Mouse (Mus musculus) heart, embryonic 12.5 days (tissue): ENCODE measurements around the gene Ralbp1. TPM values are rescaled to one million over a fixed set of nuclear protein-coding genes. Genes with fewer than 3 reads are reported as not detected.

ENCODE experiments used
- ATAC-seq: fragments of 200-750 bp; cut with Nextera tagmentation; 2 replicates; pipeline ENCODE4 v1.8.0; 2017; ENCODE audit warnings: moderate TSS enrichment, moderate library complexity; ENCODE audit not compliant: insufficient number of reproducible peaks, low FRiP score
- H3K27ac ChIP-seq: fragments of 300-500 bp; sonication (generic); 2 replicates; pipeline ENCODE4 v1.5.1; 2016; ENCODE audit warnings: mild to moderate bottlenecking, moderate library complexity; ENCODE audit not compliant: poor library complexity, severe bottlenecking
- H3K27me3 ChIP-seq: fragments of 300-500 bp; sonication (generic); replicated peaks from 2 replicates; pipeline ENCODE4 v1.6.1; 2016; ENCODE audit warnings: mild to moderate bottlenecking, moderate library complexity
- H3K36me3 ChIP-seq: fragments of 300-500 bp; sonication (generic); 2 replicates; pipeline ENCODE4 v1.6.1; 2016; ENCODE audit warnings: mild to moderate bottlenecking, moderate library complexity
- H3K4me1 ChIP-seq: fragments of 300-500 bp; sonication (generic); replicated peaks from 2 replicates; pipeline ENCODE4 v1.6.1; 2016; ENCODE audit warnings: mild to moderate bottlenecking
- H3K4me2 ChIP-seq: fragments of 300-500 bp; sonication (generic); 2 replicates; pipeline ENCODE4 v1.6.1; 2016; ENCODE audit warnings: mild to moderate bottlenecking, moderate library complexity
- H3K4me3 ChIP-seq: fragments of 300-500 bp; sonication (generic); 2 replicates; pipeline ENCODE4 v1.5.1; 2016; ENCODE audit warnings: mild to moderate bottlenecking
- H3K9ac ChIP-seq: fragments of 300-500 bp; sonication (generic); 2 replicates; pipeline ENCODE4 v1.6.1; 2016; ENCODE audit warnings: mild to moderate bottlenecking, moderate library complexity
- H3K9me3 ChIP-seq: fragments of 300-500 bp; sonication (generic); replicated peaks from 2 replicates; pipeline ENCODE4 v1.6.1; 2016; ENCODE audit warnings: mild to moderate bottlenecking, moderate library complexity
- WGBS: fragments of 180-500 bp; shearing (Covaris S2); methylation state at CpG from one replicate; pipeline ENCODE4 v1.1.7; 2016; 5-methylcytosine and 5-hydroxymethylcytosine counted together
- polyA plus RNA-seq: library from polyadenylated mRNA; unstranded; fragments of >200 nt; fragmentation: Nextera tagmentation; extraction: Ambion mirVana; gene quantifications from 2 replicates; pipeline ENCODE4 v1.2.1, GENCODE M21; 2016

Ralbp1 gene
- 40.9 and 41.1 TPM in 2 replicates for polyA plus RNA-seq

DNA sequence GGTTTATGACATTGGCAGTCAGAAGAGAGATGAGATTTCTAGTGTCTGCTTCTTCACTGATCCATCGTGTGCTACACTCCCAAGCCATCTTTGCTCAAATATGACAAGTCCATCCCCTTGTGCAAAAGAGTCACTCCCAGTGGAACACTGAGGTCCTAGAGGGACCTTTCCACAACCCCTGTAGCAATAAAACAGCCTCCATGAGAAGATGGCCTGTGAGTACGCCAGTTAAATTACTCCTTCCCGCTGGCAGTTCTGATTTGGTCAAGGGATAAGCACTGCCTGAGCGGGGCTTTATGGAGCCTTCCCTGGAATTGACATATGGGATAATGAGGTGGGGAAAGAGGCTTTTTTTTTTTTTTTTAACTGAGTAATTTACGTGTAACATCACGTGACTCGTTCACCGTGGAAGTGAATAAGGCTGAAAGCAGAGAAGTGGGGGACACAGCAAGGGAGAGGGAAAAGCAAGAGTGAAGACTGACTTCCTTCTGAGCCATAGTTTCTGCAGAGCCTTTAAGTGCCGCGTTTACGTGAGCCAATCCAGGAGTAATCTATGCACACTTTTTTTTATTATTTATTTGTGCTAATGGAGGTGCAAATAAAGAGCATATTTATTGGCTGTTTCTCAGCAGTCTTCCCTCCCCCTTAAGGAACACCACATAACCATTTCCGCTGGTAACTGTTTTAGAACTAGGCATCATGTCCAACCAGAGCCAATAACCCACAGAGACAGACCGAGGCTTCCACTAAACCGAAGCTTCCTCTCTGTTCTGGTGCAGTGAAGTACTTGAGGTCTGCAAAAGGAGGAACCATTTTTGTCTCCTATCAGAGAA lies at the start of gene Ralbp1:
Gene Ralbp1, minus strand, starts transcription at position 102 of the 833 bp plus-strand sequence.
- WGBS = 10% methylated on average over 14 of the region's 14 CpGs
- no peak for ATAC-seq

DNA sequence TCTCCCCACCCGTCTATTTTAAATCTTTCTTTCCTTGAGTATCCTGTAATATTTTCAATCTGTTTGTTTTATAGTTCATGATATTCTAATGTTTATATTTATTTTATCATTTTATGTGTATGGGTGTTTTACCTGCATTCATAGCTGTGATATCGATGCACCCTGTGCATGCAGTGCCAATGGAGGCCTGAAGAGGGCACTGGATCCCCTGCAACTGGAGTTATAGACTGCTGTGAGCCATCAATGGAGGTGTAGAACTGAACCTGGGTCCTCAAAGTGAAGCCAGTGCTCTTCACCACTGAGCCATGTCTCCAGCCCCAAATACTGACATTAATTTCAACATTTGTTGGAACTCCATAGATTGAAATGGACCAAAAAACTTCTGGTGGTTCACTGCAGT lies 48.1 kb upstream of the Ralbp1 start:
- Histone ChIP-seq H3K27me3 (no peaks in the 10 kb centered on the region), H3K4me3 (no peak overlapping the region), H3K9me3 (peaks cover 5% of the 10 kb centered on the region; the same call in 1 of the 2 replicates), H3K4me2 (no peak overlapping the region), H3K4me1 (peaks cover 11% of the 10 kb centered on the region), H3K9ac (no peak overlapping the region), H3K36me3 (peaks cover 56% of the 10 kb centered on the region), H3K27ac (no peak overlapping the region)
- 92% methylated on average over 2 of the region's 2 CpGs for WGBS
- no peak for ATAC-seq

More for the DNA sequence above, at the start of gene Ralbp1:
- Histone ChIP-seq H3K36me3 (no peaks in the 10 kb centered on the region), H3K4me1 (peaks cover 21% of the 10 kb centered on the region), H3K9ac (peak within 1 kb of the TSS; percentile 89), H3K4me3 (peak within 1 kb of the TSS; percentile 85), H3K9me3 (no peaks in the 10 kb centered on the region), H3K4me2 (peak within 1 kb of the TSS; percentile 94), H3K27ac (peak within 1 kb of the TSS; percentile 92), H3K27me3 (no peaks in the 10 kb centered on the region)

DNA sequence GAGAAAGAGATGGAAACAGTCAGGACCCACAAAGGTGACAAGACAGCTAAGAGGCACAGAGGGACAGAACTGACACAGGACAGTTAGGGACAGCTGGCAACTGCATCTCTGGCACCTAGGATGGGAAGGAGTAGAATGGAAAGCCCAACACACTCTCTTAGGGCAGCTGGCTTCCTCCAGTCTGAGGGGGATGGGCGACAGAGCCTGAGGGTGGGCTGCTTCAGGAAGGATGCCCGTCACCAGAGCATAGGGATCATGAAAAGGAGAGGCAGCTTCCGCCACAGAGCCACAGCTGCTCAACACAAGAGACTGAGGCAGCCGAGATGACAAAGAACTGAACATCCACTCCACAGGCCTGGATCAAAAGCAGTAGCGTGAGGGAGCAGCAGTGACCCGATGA lies 45.9 kb upstream of the Ralbp1 start:
- ATAC-seq = no peak
- no peaks in the 10 kb centered on the region for H3K27me3 ChIP-seq
- WGBS = 72% methylated on average over 6 of the region's 6 CpGs
- peaks cover 58% of the 10 kb centered on the region for H3K36me3 ChIP-seq
- H3K27ac ChIP-seq = no peak overlapping the region
- no peak overlapping the region for H3K9ac ChIP-seq
- no peak overlapping the region for H3K4me3 ChIP-seq
- peaks cover 5% of the 10 kb centered on the region; the same call in 1 of the 2 replicates for H3K9me3 ChIP-seq
- peaks cover 8% of the 10 kb centered on the region for H3K4me1 ChIP-seq
- no peak overlapping the region for H3K4me2 ChIP-seq

- H3K4me2 ChIP-seq = no peak overlapping the region
- H3K27me3 ChIP-seq = no peaks in the 10 kb centered on the region
- H3K9ac ChIP-seq = no peak overlapping the region
- 75% methylated on average over 6 of the region's 6 CpGs for WGBS
- peaks cover 58% of the 10 kb centered on the region for H3K36me3 ChIP-seq
- peaks cover 8% of the 10 kb centered on the region for H3K4me1 ChIP-seq
- peaks cover 5% of the 10 kb centered on the region; the same call in 1 of the 2 replicates for H3K9me3 ChIP-seq
- ATAC-seq = no peak
- no peak overlapping the region for H3K27ac ChIP-seq
- no peak overlapping the region for H3K4me3 ChIP-seq
Observed at GRCm38 (mm10) chr17:65930960-65931359, 45.4 kb upstream of the Ralbp1 start.

DNA sequence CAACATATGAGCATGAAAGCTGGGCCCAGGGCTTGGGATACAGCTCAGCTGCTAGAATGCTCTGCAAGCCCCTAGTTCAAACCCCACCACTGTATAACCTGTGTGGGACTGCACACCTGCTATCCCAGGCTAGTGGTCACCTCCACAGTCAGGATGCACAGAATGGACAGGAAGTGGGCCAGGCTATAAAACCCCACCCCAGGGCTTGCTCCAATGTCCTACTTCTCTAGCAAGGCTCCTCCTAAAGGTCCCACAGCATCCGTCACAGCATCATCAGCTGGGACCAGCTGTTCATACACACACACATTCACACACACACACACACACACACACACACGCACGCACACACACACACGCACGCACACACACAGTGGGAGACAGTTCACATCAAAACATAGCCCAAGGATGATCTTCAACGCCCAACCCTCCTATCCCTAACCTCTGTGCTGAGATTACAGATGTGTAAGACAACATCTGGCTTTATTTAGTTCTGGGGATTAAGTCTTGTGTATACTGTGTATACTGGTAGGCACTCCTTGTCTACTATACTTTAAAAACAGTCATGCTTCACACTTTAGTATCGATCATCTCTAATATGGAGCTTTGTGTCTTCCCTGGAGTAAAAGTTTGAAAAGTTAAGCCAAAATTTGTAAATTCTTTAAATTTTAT lies 44.7 kb upstream of the Ralbp1 start:
- H3K27ac ChIP-seq = no peak overlapping the region
- no peak for ATAC-seq
- H3K4me1 ChIP-seq = peaks cover 8% of the 10 kb centered on the region
- no peak overlapping the region for H3K9ac ChIP-seq
- no peak overlapping the region for H3K4me2 ChIP-seq
- H3K9me3 ChIP-seq = peaks cover 5% of the 10 kb centered on the region; the same call in 1 of the 2 replicates
- WGBS = 91% methylated on average over 7 of the region's 7 CpGs
- no peaks in the 10 kb centered on the region for H3K27me3 ChIP-seq
- peaks cover 58% of the 10 kb centered on the region for H3K36me3 ChIP-seq
- H3K4me3 ChIP-seq = no peak overlapping the region

GRCm38 (mm10) chr17:65929319-65929978 lies 43.9 kb upstream of the Ralbp1 start:
- peaks cover 8% of the 10 kb centered on the region for H3K4me1 ChIP-seq
- WGBS = 86% methylated on average over 22 of the region's 22 CpGs
- H3K36me3 ChIP-seq = peaks cover 60% of the 10 kb centered on the region
- H3K9ac ChIP-seq = no peak overlapping the region
- H3K27ac ChIP-seq = no peak overlapping the region
- no peak overlapping the region for H3K4me3 ChIP-seq
- no peak for ATAC-seq
- no peaks in the 10 kb centered on the region for H3K27me3 ChIP-seq
- peaks cover 5% of the 10 kb centered on the region; the same call in 1 of the 2 replicates for H3K9me3 ChIP-seq
- no peak overlapping the region for H3K4me2 ChIP-seq

DNA sequence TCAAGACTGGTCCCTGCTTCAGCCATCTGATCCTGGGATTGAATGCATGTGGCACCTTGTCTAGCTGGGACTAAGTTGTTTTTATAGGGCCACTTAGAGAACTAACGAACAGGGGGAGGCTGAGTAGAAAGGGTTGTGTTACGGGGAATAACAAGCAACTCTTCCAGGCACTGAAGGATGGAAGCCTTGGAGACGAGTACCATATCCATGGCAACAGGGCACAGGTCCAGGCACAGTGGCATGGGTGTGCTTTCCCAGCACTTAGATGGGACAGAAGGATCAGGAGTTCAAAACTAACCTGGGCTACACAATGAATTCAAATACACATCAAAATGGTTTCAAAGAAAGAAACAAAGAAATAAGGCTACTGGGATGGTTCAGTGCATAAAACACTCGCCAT lies 41.5 kb upstream of the Ralbp1 start:
- WGBS = 88% methylated on average over 4 of the region's 4 CpGs
- peaks cover 57% of the 10 kb centered on the region for H3K36me3 ChIP-seq
- no peaks in the 10 kb centered on the region for H3K9me3 ChIP-seq

GRCm38 (mm10) chr17:65924218-65924617 lies 38.6 kb upstream of the Ralbp1 start:
- Histone ChIP-seq H3K4me2 (no peak overlapping the region), H3K9me3 (no peaks in the 10 kb centered on the region), H3K9ac (no peak overlapping the region), H3K27me3 (no peaks in the 10 kb centered on the region), H3K36me3 (peaks cover 63% of the 10 kb centered on the region), H3K4me1 (no peaks in the 10 kb centered on the region; the same call in 1 of the 2 replicates), H3K4me3 (no peak overlapping the region), H3K27ac (no peak overlapping the region)
- WGBS = 60% methylated on average over 5 of the region's 5 CpGs
- ATAC-seq = no peak

More for the DNA sequence above, 41.5 kb upstream of the Ralbp1 start:
- Histone ChIP-seq H3K27me3 (no peaks in the 10 kb centered on the region), H3K4me2 (no peak overlapping the region), H3K4me1 (peaks cover 8% of the 10 kb centered on the region), H3K4me3 (no peak overlapping the region), H3K27ac (no peak overlapping the region), H3K9ac (no peak overlapping the region)
- ATAC-seq = no peak

DNA sequence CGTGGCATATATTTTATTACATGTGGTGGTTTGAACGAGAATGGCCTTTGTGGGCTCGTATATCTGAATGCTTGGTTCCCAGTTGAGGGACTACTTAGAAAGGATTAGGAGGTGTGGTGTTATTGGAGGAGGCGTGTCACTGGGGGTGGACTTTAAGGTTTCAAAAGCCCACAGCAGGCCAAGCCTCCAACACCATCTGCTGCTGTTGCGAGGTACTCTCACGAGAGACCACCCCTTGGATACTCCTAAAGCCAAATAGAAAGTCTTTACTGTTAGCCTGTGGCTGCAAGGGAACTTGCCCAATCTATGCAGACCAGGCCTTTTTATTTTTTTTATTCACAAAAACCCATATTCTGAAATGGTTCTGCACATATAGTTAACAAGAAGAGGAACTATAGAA lies 36.4 kb upstream of the Ralbp1 start:
- H3K4me2 ChIP-seq = no peak overlapping the region
- H3K9ac ChIP-seq = no peak overlapping the region
- 85% methylated on average over 6 of the region's 6 CpGs for WGBS
- no peaks in the 10 kb centered on the region for H3K27me3 ChIP-seq
- peaks cover 56% of the 10 kb centered on the region for H3K36me3 ChIP-seq
- ATAC-seq = no peak
- H3K9me3 ChIP-seq = no peaks in the 10 kb centered on the region
- H3K4me3 ChIP-seq = no peak overlapping the region
- H3K27ac ChIP-seq = no peak overlapping the region
- peaks cover 2% of the 10 kb centered on the region; the same call in 1 of the 2 replicates for H3K4me1 ChIP-seq

DNA sequence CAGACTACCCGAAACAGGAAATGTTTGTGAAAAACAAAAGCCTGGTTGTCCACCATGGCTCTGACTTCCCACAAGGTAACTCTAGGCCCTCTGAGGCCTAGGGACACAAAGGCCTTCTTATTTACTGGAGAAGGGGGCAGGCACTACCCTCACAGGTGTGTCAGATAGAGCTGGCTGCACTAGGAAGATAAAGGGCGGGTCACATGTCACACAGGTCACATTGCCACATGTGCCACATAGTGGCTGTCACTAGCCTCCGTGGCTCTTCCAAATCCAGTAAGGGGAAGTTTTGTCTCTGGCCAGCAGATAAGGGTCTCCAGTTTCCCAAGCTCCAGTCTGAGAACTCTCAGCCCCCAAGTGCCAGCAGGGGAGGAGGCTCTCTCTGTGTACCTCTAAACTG lies 33.6 kb upstream of the Ralbp1 start:
- Histone ChIP-seq H3K9ac (no peak overlapping the region), H3K4me2 (no peak overlapping the region), H3K4me3 (no peak overlapping the region), H3K27ac (no peak overlapping the region), H3K27me3 (no peaks in the 10 kb centered on the region), H3K9me3 (no peaks in the 10 kb centered on the region), H3K36me3 (peaks cover 32% of the 10 kb centered on the region), H3K4me1 (peaks cover 13% of the 10 kb centered on the region)
- ATAC-seq = no peak
- 55% methylated on average over 3 of the region's 3 CpGs for WGBS
